Mouse (Mus musculus) kidney, adult 18-20 months (tissue): ENCODE measurements around the gene Otulin.
A peak's percentile ranks its signal among the peaks of the same experiment; 100 is the strongest.

Source experiments
- DNase-seq: peaks from one replicate; pipeline ENCODE4 v3.0.0; 2021

Otulin gene

GRCm38 (mm10) chr15:27656626-27657025, 26.1 kb upstream of the Otulin start:
- no peak for DNase-seq

GRCm38 (mm10) chr15:27655015-27655414, 24.5 kb upstream of the Otulin start:
- peak; percentile 25 for DNase-seq

GRCm38 (mm10) chr15:27647686-27648085, 17.2 kb upstream of the Otulin start:
- DNase-seq = no peak

- no peak for DNase-seq
These were observed 16.2 kb upstream of the Otulin start for GRCm38 (mm10) chr15:27646665-27647064.

DNA sequence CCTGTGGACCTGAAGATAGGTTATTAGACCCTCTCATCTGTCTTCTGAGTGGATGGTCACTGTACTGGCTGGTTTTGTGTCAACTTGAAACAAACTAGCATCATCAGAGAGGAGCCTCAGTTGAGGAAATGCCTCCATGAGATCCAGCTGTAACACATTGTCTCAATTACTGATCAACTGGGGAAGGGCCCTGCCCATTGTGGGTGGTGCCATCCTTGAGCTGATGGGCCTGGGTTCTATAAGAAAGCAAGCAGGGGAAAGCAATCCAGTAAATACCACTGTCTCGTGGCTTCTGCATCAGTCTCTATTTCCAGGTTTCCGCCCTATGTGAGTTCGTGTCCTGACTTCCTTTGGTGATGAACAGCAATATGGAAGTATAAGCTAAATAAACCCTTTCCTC, 14.8 kb upstream of the Otulin start:
- DNase-seq = no peak

DNA sequence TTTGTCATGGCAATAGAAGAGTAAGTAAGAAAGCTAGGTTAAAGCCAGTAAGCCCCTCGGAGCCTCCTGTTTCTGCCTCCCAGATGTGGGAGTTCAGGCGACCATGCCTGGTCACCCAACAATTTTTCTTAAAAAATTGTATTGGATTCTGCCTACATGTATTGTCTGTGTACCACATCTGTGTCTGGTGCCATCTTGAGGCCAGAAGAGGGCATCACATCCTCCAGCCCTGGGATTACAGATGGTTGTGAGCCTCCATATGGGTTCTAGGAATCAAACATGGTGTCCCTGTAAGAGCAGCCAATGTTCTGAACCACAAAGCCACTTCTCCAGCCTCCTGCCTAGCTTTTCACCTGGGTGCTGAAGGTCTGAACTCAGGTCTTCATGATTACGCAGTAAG, 12.4 kb upstream of the Otulin start:
- DNase-seq = peak; percentile 70

DNA sequence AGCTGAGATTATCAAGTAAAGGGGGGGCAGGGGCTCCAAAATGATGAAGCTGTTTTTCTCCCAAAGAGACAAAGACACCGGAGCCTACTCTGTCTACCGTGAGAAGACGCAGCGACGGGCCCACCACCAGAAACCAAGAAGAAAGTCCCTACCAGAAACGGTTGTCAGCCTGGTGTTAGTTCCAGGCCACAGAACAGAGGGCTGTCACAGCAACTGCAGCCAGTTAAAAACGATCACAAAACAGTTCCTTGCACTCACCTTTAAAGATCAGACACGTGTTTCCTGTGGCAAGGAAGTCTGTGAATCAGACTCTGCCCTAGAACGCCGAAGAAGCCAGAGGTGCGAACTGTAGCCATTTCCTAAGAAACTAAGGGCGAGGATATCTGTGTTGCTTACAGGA, 10.7 kb upstream of the Otulin start:
- DNase-seq = no peak

- peak; percentile 32 for DNase-seq
These were observed 3.7 kb upstream of the Otulin start for GRCm38 (mm10) chr15:27633941-27634900.

- peak; percentile 37 for DNase-seq
These were observed 493 bp downstream of the Otulin start for GRCm38 (mm10) chr15:27629800-27630600.

DNA sequence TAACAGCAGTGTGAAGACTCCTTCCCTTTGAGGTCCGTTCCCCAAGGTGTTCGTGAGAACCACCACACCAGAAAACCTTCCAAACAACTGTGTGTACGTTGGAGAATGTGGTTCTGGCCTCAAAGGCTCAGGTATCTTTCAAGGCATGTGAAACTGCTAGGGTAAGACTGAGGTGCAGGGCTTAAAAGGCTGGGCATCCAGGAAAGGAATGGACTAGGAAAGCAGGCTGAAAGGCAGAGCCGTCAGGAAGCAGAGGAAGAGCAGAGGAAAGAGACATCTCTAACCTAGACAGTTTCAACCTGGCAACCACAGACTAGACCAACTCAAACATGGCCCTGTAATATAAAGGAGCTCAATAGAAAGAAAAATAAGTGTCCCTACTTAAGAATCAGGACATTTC, 1.4 kb downstream of the Otulin start:
- no peak for DNase-seq

DNA sequence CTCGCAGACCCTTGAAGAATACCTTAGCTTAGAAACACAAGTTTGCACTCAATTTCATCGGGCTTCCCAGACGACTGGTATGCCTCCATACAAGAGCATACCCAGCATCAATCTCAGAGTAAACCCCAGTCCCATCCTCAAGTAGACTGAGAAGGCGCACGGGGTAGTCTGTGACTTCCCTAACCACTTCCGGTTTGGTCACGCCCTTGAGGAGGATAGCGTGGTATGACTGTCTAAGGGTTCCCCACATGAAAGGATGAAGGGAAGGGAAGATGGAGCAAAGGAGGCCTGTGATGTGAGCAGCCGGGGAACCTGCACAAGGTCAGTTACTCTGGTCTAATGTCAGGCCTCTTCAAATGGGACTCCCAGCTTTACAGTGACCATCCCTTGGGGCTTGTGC, 2.7 kb downstream of the Otulin start:
- no peak for DNase-seq

DNA sequence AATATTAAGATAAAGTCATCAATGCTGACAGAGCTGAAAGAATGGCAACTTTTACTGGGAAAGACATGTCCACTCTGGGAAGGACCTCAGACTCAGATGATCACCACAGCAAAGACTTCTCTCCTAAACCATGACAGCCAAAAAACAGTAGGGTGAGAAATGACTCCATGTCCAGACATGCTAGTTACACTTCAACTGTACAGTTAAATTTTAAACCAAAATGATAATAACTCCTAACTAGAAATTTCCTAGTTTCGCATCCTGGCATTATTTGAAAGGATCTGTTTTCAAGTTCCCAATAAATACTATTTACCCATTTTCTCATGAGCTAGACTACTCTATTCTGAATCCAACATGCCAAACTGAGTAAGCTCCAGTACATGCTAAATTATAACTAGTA, 4.2 kb downstream of the Otulin start:
- no peak for DNase-seq

- DNase-seq = no peak
These were observed 4.6 kb downstream of the Otulin start for GRCm38 (mm10) chr15:27625890-27626255.

DNA sequence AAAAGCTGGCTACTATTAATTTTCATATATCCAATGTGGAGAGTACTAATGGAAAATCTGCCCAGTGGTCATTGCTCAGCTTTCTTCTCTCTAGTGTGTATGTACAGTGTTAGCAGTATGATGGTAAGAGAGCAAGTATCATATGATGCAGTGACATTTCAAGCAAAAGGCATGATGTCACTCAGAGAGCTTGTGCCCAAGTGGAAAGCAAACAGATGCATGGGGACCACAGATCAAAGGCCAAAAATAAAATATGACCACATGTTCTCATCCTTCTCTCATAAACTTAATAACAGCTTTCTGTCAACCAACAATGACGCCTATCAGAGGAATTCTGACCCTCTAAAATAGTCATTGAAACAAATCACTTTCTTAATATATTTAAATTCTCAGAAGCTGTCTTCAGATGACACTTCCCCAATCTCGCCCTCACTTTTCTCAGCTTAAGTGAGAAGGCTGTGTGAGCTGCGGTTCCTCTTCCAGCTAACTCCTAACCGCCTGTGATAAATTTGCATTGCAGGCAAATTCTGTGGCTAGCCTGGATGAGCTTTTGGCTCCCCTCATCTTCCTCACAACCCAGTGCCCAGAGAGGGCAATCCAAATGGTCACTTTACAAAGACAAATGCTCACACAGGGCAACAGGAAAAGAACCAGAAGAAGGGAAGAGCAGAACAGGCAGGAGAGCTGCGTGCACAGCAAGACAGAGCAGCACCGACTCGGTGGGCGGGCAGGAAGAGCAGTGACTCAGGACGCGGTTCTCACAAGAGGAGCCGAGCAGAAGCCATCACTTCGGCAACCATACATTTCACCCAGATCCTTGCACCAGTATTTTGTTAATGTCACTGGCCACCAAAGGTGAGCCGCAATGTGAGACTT, 5.2 kb downstream of the Otulin start:
- DNase-seq = no peak

GRCm38 (mm10) chr15:27623286-27623685, 7.2 kb downstream of the Otulin start:
- no peak for DNase-seq

- no peak for DNase-seq
These were observed 9.9 kb downstream of the Otulin start for GRCm38 (mm10) chr15:27620475-27621185.

DNA sequence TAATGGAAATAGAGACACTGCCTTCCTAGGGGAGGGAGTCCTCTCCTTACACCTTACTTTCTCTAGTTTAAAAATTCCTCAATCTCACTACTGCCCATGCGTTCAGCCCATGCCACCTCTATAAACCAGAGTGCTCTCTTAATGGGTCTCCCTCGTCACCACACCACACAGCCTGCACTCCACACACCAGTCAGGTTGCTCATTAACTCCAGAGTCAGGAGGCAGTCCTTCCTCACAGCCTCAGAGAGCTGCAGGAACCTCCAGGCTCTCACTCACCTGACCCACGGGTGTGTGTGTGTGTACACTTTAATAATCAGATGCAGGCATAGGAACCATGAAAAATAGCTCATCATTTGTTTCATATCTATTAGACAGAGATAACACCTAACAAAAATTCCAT, 10.8 kb downstream of the Otulin start:
- DNase-seq = peak; percentile 55

DNA sequence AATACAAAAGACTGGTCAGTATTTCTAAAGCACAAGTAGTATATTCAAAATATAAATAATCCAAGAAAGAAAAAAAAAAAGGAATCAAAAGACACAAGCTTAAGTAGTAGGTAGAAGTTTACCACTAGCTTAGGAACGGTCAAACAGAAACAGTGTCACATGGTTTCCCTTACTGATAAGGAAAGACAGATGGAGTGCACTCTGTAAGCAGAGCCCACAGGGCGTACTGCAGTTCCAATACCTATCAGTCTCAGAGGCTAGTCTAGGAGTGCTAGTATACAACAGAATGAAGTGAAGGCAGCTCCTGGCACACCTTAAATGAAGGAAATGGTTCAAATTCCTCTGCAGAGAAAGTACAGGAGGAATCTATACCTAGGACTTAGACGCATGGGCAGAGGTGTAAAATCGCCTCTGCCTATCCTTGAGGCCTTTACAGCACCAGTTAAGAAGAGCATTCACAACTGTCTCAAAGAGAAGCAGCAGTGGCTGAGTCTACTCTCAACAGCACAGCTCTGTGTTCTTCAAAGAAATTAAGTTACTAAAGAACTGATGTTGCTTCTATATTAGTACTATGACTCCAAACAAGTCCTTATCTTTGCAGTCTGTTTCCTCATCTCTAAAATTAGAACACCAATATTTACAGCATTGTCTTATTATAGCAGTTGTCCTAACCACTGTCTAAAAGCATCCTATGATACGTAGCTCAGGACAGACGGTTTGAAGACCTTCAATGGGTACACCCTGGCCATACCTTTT, 11.5 kb downstream of the Otulin start:
- DNase-seq = no peak

DNA sequence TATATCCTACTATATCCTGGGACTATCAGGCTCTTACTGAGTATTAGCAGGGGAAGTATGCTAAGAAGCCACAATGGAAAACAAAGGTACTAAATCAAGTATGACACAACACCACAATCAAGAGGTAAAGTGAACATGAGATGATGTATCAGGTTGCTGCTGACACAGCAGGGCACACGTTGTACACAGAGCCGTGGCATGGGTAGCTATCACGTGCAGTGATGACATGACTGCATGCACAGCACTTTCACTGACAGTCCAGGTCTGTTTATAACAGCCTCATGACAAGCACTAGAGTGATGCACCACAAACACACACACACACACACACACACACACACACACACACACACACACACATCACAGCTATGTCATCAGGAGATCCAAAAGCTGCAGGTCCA, 13.3 kb downstream of the Otulin start:
- no peak for DNase-seq

- DNase-seq = no peak
These were observed 14.3 kb downstream of the Otulin start for GRCm38 (mm10) chr15:27616159-27616558.

DNA sequence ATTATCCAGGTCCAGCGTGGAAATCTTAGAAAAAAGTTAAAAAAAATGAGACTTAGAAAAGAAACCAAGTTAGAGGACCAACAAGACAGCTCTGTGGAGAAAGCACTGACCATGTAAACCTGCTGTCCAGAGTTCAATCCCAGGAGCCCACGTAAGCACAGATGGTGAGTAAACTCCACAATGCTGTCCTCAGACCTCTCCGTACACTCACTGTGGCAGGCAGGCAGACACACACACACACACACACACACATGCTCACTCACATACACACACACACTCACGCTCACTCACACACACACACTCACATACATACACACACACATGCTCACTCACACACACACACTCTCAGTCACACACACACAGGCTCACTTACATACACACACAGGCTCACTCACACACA, 17.2 kb downstream of the Otulin start:
- no peak for DNase-seq
